Mouse (Mus musculus): ENCODE data around the gene Asl.

Gene Asl

GRCm38 (mm10) chr5:129963224-129963623 lies 65.8 kb downstream of the Asl start:
- ATAC-seq (ENCODE audit: insufficient number of reproducible peaks, low FRiP score, low TSS enrichment), result no peak

Measured in cerebellum, adult (tissue).